Mouse (Mus musculus) urinary bladder, adult 18-20 months (tissue): ENCODE results near the gene Sgpp2.

Source experiments
- DNase-seq, 2 experiments: peaks; one replicate each; pipeline ENCODE4 v3.0.0; 2022; ENCODE audit warnings: low spot score in 2 of 2, mixed read lengths in 2 of 2

Sgpp2 gene

GRCm38 (mm10) chr1:78448091-78448490 lies 137.9 kb downstream of the Sgpp2 start:
- no peak for DNase-seq

GRCm38 (mm10) chr1:78451070-78451854 lies 141.1 kb downstream of the Sgpp2 start:
- no peak for DNase-seq

GRCm38 (mm10) chr1:78452544-78452943 lies 142.4 kb downstream of the Sgpp2 start:
- no peak for DNase-seq

- DNase-seq: no peak
Observed at GRCm38 (mm10) chr1:78453886-78454285, 143.7 kb downstream of the Sgpp2 start.

- no peak for DNase-seq
Observed at GRCm38 (mm10) chr1:78454659-78455058, 144.5 kb downstream of the Sgpp2 start.
